Mouse (Mus musculus) gastrocnemius, postnatal 25 days (tissue): ENCODE measurements around the gene Prmt7. TPM values are rescaled to one million over a fixed set of nuclear protein-coding genes. Genes with fewer than 3 reads are reported as not detected.
"Not testable (repeated sequence)": the region's sequence is repeated elsewhere in the genome, so short reads cannot be mapped to it uniquely, and the experiment has no call there.

Source experiments
- DNase-seq: peaks from one replicate; pipeline ENCODE4 v3.0.0; 2022
- long read RNA-seq, 2 experiments: library from polyadenylated mRNA; stranded (forward); transcript quantifications; one replicate each; pipeline ENCODE4 v2.0.0; 2021
- total RNA-seq, 2 experiments: library from RNA; stranded (reverse); gene quantifications; 1 replicate in 1 of 2; 2 replicates in 1 of 2; pipeline ENCODE4 v1.2.3; 2021

Gene Prmt7
- 10 to 100 TPM; 22.9 to 23.3 TPM for total RNA-seq
- long read RNA-seq, experiment 1, transcript Prmt7-201 (18 exons, 3,472 nt) = major isoform, 46 of 232 reads
- long read RNA-seq, experiment 1, partial matches to known transcripts = 183 of 232 reads
- long read RNA-seq, experiment 1, other reads (novel, unspliced or antisense) = 3 of 232 reads
- long read RNA-seq, experiment 2, transcript Prmt7-201 (18 exons, 3,472 nt) = major isoform, 80 of 167 reads
- long read RNA-seq, experiment 2, partial matches to known transcripts = 83 of 167 reads
- long read RNA-seq, experiment 2, other reads (novel, unspliced or antisense) = 4 of 167 reads

GRCm38 (mm10) chr8:106210821-106211345 lies at the start of gene Prmt7, which contains the start of gene Slc7a6os:
Gene Prmt7 (plus strand): TSS chr8:106210936.
Gene Slc7a6os (minus strand): TSS chr8:106210935.
- DNase-seq = peak; percentile 91

DNA sequence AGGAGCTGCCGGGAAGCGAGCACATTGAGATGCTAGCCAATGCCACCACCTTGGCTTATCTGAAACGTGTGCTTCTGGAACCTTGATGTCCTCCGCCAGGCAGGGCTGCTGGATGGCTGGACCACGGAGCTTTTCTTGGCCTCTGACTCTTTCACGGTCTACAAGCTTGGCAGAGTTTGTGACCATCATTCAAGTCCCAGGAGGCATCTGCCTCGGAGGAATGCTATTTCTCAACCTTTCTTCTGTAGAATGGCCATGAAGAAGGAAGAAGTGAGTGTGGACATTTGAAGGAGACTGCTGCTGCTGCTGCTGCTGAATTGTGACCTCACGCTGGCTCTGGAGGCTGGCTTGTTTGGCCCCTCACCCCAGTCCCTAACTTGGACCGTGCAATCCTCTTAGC lies 47.5 kb upstream of the Prmt7 start:
- DNase-seq = no peak

DNA sequence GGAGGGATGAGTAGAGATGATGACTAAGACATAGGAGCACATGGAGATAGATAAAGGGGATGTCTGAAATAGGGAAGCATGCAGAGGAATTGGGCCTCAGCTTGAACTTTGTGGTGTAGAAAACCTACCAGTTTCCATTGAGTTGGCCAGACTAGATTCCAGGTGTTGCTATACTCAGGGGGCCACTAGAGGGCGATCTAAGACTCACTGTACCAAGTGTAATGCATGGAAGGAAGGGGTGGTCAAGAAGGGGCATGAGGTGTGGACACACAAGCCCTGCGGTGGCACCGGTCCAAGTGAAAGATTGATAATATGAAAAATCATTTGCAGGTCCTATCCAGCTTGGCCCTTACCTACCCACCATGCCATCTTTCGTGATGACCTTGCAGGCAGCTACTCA lies 45.3 kb upstream of the Prmt7 start:
- no peak for DNase-seq

GRCm38 (mm10) chr8:106168356-106169016 lies 42.2 kb upstream of the Prmt7 start, which contains the start of gene Slc7a6:
Gene Slc7a6 (plus strand): TSS chr8:106168857.
- peak; percentile 82 for DNase-seq

- DNase-seq = peak; percentile 25
Measured at GRCm38 (mm10) chr8:106169017-106169933, 41.5 kb upstream of the Prmt7 start.

GRCm38 (mm10) chr8:106169934-106170480 lies 40.7 kb upstream of the Prmt7 start:
- no peak for DNase-seq

- no peak for DNase-seq
Measured at GRCm38 (mm10) chr8:106173566-106173965, 37.2 kb upstream of the Prmt7 start.

- no peak for DNase-seq
Measured at GRCm38 (mm10) chr8:106176891-106177290, 33.8 kb upstream of the Prmt7 start.

DNA sequence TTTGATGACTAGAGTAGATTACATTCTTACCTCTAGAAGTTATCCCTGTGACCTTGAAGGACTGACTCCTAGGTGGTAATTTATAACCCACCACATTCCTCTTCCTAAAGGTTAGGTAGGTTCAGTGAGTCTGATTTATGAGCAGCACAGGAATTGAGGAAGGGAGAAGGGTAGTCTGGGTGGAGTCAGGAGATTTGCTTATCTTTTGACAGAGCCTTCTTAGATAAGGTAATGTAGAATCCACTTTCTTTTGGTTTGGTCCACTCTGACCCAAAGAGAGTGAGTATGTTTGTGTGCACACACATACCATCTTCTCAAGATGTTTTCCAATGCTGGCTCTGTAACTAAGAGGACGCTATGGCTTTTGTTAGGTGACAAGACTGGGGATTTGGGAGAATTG lies 33.1 kb upstream of the Prmt7 start:
- DNase-seq = no peak

GRCm38 (mm10) chr8:106178428-106178827 lies 32.3 kb upstream of the Prmt7 start:
- DNase-seq = no peak

DNA sequence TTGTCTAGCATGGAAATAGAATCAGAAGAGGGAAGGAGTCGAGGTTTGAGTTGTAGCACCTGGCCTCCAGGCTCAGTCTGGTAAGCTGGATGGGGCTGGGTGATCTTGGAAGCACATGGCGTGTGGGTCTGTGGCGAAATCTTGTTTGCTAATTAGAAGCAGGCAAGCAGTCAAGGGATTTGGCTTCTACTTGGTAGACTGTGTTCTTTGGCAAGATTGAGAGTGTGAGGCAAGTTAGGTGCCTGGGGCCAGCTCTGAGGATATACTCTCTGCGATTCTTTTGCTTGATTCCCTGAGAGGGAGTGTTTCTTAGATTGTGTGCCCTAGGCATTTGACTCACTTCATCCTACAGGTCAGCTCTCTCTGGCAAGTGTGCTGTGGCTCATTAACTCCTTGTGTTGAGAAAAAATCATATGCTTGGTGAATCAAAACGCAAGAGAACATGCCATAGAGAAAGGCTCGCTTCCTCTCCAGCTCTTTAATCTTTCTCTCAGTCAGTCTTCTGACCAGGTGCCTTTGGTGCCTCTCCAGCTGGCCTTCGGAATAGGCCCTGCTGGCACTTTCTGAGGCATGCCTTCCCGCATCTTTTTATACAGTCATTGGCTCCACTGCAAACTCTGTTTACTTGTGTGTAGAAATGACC lies 25.0 kb upstream of the Prmt7 start:
- peak; percentile 70 for DNase-seq

GRCm38 (mm10) chr8:106186394-106186793 lies 24.3 kb upstream of the Prmt7 start:
- no peak for DNase-seq

GRCm38 (mm10) chr8:106189162-106189561 lies 21.6 kb upstream of the Prmt7 start:
- DNase-seq = no peak

GRCm38 (mm10) chr8:106191639-106192038 lies 19.1 kb upstream of the Prmt7 start:
- DNase-seq = no peak

DNA sequence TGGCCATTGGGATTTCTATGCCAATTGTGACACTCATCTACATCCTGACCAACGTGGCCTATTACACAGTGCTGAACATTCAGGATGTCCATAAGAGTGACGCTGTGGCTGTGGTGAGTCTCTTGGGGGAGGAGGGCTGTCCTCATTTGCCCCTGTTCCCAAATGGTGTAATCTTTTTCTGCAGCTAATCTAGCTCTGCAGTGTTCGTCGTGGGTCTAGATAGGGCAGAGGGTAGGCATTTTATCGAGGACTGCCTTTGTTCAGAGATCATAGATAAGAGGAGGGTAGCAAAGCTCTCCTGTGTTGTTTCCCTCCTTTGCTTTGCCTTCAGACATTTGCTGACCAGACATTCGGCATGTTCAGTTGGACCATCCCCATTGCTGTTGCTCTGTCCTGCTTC lies 17.6 kb upstream of the Prmt7 start:
- no peak for DNase-seq

GRCm38 (mm10) chr8:106194062-106194461 lies 16.7 kb upstream of the Prmt7 start:
- no peak for DNase-seq

DNA sequence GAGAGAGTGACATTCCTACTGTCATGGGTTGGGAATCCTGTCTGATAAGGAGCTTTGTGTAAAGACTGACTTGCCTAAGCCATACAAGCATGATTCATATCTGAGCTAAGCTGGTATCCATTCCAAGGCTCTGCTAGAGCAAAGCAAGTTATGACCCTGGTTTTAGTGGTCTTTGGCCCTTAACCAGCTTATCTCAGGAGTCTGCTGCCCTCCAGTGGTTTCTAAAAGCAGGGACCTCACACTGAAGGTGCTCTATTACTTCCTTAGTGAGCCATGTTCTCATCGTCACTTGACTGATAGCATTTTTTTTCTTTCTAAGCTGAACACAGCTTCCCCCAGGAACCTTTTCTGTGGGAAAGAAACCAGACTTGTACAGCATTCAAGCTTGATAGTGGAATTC lies 12.0 kb upstream of the Prmt7 start:
- no peak for DNase-seq

GRCm38 (mm10) chr8:106199596-106199995 lies 11.1 kb upstream of the Prmt7 start:
- DNase-seq = not testable (repeated sequence)

- DNase-seq = no peak
Measured at GRCm38 (mm10) chr8:106210035-106210731, 553 bp upstream of the Prmt7 start.

DNA sequence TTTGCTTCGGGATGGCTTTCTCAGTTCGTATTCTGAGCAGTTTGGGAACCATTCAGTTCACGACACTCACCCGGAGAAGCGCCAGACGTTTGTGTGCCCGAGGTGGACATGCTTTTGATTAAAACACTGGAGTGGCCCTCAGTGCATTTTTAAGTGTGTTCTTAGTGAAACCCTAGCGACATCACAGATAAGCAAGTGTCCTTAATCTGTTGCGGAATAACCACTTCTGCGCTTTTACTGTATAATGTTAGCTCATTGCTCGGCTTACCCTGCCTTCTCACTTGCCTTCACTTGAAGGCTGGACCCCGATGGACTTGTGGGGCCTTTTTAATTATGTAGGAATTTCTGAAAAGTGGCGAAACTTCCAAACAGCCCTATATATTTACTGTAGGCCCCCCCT lies 685 bp downstream of the Prmt7 start:
- no peak for DNase-seq

DNA sequence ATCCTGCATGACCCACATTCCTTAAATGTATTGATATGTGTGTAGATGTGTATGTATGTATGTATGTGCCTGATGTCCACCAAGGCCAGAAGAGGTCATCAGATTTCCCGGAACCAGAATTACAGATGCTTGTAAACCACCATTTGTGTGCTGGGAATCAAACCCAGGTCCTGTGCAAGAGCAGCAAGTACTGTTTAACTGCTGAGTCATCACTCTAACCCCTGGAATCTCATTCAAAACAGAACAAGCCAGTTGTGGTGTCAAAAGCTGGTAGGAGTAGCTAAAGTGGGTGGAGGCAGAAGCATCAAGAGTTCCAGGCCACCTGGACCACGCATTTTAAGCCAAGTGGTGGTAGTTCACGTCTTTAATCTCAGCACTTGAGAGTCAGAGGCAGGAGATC lies 3.2 kb downstream of the Prmt7 start:
- no peak for DNase-seq
